Mouse (Mus musculus) erythroblast, adult 5-6 weeks (primary cell): ENCODE measurements at regions not wholly inside any gene's neighbourhood (a gene's known extent, or its start where the extent isn't known, plus 50 kb on each side); places are given as distances from the start of the nearest gene placed in this dataset.

ENCODE experiments used
- ATAC-seq: replicated peaks from 2 replicates; pipeline ENCODE4 v1.8.0; 2016; ENCODE audit warnings: moderate number of reproducible peaks, mild to moderate bottlenecking, moderate TSS enrichment, inconsistent platforms; ENCODE audit not compliant: poor library complexity, low FRiP score, severe bottlenecking

GRCm38 (mm10) chr3:143147471-143147870, 265.7 kb upstream of the Pkn2 start:
- ATAC-seq = no peak

GRCm38 (mm10) chr3:143138952-143139351, 257.1 kb upstream of the Pkn2 start:
- no peak for ATAC-seq

- ATAC-seq = no peak
These were observed 252.7 kb upstream of the Pkn2 start for GRCm38 (mm10) chr3:143134528-143134927.

GRCm38 (mm10) chr3:143107733-143108291, 226.0 kb upstream of the Pkn2 start:
- ATAC-seq = no peak

GRCm38 (mm10) chr3:143104734-143105133, 222.9 kb upstream of the Pkn2 start:
- ATAC-seq = no peak

- ATAC-seq = no peak
These were observed 221.5 kb upstream of the Pkn2 start for GRCm38 (mm10) chr3:143103333-143103732.

- ATAC-seq = no peak
These were observed 219.2 kb upstream of the Pkn2 start for GRCm38 (mm10) chr3:143100810-143101645.

- ATAC-seq = no peak
These were observed 218.4 kb upstream of the Pkn2 start for GRCm38 (mm10) chr3:143100203-143100602.

GRCm38 (mm10) chr3:143092206-143092605, 210.4 kb upstream of the Pkn2 start:
- ATAC-seq = no peak

GRCm38 (mm10) chr3:143090886-143091285, 209.1 kb upstream of the Pkn2 start:
- ATAC-seq = no peak

- no peak for ATAC-seq
These were observed 208.5 kb upstream of the Pkn2 start for GRCm38 (mm10) chr3:143090316-143090715.

GRCm38 (mm10) chr3:143087786-143088185, 206.0 kb upstream of the Pkn2 start:
- no peak for ATAC-seq

GRCm38 (mm10) chr3:143078310-143078709, 196.5 kb upstream of the Pkn2 start:
- no peak for ATAC-seq

GRCm38 (mm10) chr3:143071839-143072373, 190.1 kb upstream of the Pkn2 start:
- ATAC-seq = no peak

GRCm38 (mm10) chr3:143054858-143055257, 173.1 kb upstream of the Pkn2 start:
- no peak for ATAC-seq

- no peak for ATAC-seq
These were observed 171.6 kb upstream of the Pkn2 start for GRCm38 (mm10) chr3:143053286-143053993.

GRCm38 (mm10) chr3:143040666-143041065, 158.9 kb upstream of the Pkn2 start:
- no peak for ATAC-seq

- ATAC-seq = no peak
These were observed 154.3 kb upstream of the Pkn2 start for GRCm38 (mm10) chr3:143036108-143036507.

- ATAC-seq = no peak
These were observed 152.8 kb upstream of the Pkn2 start for GRCm38 (mm10) chr3:143034588-143034987.

GRCm38 (mm10) chr3:143022486-143022885, 140.7 kb upstream of the Pkn2 start:
- no peak for ATAC-seq
